Mouse (Mus musculus): ENCODE results near the gene Acot12. TPM values are rescaled to one million over a fixed set of nuclear protein-coding genes. Genes with fewer than 3 reads are reported as not detected.

The Acot12 gene
- total RNA-seq, 1 experiment: not detected

DNA sequence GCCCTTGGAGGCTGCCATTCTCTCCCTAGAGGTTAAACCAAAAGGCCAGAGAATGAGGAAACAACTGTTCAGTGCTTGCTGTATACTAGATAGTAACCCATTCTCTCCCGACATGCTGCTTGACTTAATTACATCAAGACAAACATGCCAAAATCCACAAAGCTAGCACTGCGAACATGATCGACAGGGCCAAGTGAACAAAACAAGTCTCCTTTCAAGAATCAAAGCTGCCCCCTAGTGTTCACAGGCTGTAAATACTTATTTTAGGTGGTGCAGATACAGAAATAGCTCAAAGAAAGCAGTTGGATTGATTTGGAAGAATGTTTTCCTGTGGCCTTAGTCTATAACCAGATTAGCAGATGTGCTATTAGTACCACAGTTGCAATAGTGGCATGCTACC is 44.3 kb upstream of the Acot12 start:
- Histone ChIP-seq H3K9ac (ENCODE audit: insufficient read depth, low read depth, low read length, poor library complexity, severe bottlenecking) (no peak overlapping the region), H3K4me1 (ENCODE audit: control insufficient read depth in 2 of 2, insufficient read depth in 2 of 2, low read length in 2 of 2, poor library complexity in 1 of 2) (no peaks in the 10 kb centered on the region), H3K36me3 (ENCODE audit: control insufficient read depth, insufficient read depth, low read length, poor library complexity, severe bottlenecking) (no peaks in the 10 kb centered on the region), H3K4me3 (ENCODE audit: insufficient read depth in 1 of 2, low read depth in 1 of 2, low read length in 2 of 2, poor library complexity in 1 of 2, severe bottlenecking in 1 of 2) (no peak overlapping the region), H3K27ac (ENCODE audit: insufficient read depth, low read depth, low read length, poor library complexity, severe bottlenecking) (no peak overlapping the region), H3K9me3 (ENCODE audit: control insufficient read depth, insufficient read depth, low read depth, low read length) (no peaks in the 10 kb centered on the region)
- DNase-seq (ENCODE audit: low read depth, low spot score): peak; percentile 47
- in situ Hi-C loops (cut with MboI; ENCODE audit: low sequenced_read_pairs in 2 of 2, unreplicated experiment in 2 of 2): no loop called here
- TF ChIP-seq MAFK (IDR thresholded peaks at IDR 0.05; ENCODE audit: insufficient read depth, low read depth, low read length): no peak
- TF ChIP-seq ZC3H11A (IDR thresholded peaks at IDR 0.05; ENCODE audit: borderline replicate concordance, low read depth, low read length): peak; percentile 62

DNA sequence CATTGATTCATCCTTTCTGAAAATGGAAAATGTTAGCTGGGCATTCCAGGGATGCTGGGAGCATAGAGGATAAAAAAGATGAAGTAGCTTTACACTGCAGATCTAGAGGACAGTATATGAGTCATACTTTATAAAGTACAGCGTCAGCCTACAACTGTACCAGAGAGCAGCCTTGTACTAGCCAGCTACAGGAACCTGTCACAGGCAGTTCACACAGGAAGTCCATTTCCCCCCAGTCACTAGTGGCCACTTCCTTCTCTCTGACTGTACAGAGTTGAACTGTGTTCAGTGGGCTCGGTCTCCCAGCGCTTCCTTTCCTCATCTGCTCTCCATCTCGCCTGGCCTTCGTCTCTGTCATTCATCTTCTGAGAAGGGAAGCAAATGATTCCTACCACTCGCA is 39.0 kb upstream of the Acot12 start:
- DNase-seq (ENCODE audit: low read depth, low spot score): no peak
- in situ Hi-C loops (cut with MboI; ENCODE audit: low sequenced_read_pairs in 2 of 2, unreplicated experiment in 2 of 2): no loop called here

DNA sequence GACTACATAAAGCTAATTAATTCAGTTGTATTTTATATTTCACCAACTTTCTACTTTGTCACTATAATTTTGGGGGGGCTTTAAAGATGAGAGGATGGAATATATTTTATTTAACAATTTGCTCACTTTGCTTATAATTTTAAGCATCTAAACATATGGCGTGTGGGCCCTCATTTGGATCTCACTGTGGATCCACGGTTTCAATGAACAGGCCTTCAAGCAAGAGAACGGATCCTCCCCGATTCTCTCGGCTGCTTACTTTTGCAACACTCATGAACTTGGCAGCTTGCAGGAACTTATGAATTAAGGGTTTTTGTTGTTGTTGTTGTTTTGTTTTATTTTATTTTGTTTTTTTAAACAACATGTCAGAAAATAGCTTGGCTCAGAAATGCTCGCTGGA is 21.8 kb upstream of the Acot12 start:
- H3K36me3 ChIP-seq (ENCODE audit: control insufficient read depth, insufficient read depth, low read length, poor library complexity, severe bottlenecking): no peaks in the 10 kb centered on the region
- no peak overlapping the region for H3K4me3 ChIP-seq (ENCODE audit: insufficient read depth in 1 of 2, low read depth in 1 of 2, low read length in 2 of 2, poor library complexity in 1 of 2, severe bottlenecking in 1 of 2)
- no peak for TF ChIP-seq MAFK (IDR thresholded peaks at IDR 0.05; ENCODE audit: insufficient read depth, low read depth, low read length)
- TF ChIP-seq CHD2 (IDR thresholded peaks at IDR 0.05; ENCODE audit: low read depth, low read length): no peak
- TF ChIP-seq ZC3H11A (IDR thresholded peaks at IDR 0.05; ENCODE audit: borderline replicate concordance, low read depth, low read length): no peak
- no peak for TF ChIP-seq HCFC1 (IDR thresholded peaks at IDR 0.05; ENCODE audit: borderline replicate concordance, insufficient read depth, low read length)
- no peak for TF ChIP-seq ZNF384 (IDR thresholded peaks at IDR 0.05; ENCODE audit: low read depth, low read length)
- no peak overlapping the region for H3K9ac ChIP-seq (ENCODE audit: insufficient read depth, low read depth, low read length, poor library complexity, severe bottlenecking)
- no peak overlapping the region for H3K27ac ChIP-seq (ENCODE audit: insufficient read depth, low read depth, low read length, poor library complexity, severe bottlenecking)
- H3K4me1 ChIP-seq (ENCODE audit: control insufficient read depth in 2 of 2, insufficient read depth in 2 of 2, low read length in 2 of 2, poor library complexity in 1 of 2): no peaks in the 10 kb centered on the region
- no peak for DNase-seq (ENCODE audit: low read depth, low spot score)
- in situ Hi-C loops (cut with MboI; ENCODE audit: low sequenced_read_pairs in 2 of 2, unreplicated experiment in 2 of 2): no loop called here
- H3K9me3 ChIP-seq (ENCODE audit: control insufficient read depth, insufficient read depth, low read depth, low read length): no peaks in the 10 kb centered on the region

More for the DNA sequence above, 39.0 kb upstream of the Acot12 start:
- Histone ChIP-seq H3K9me3 (ENCODE audit: control insufficient read depth, insufficient read depth, low read depth, low read length) (no peaks in the 10 kb centered on the region), H3K27ac (ENCODE audit: insufficient read depth, low read depth, low read length, poor library complexity, severe bottlenecking) (no peak overlapping the region), H3K9ac (ENCODE audit: insufficient read depth, low read depth, low read length, poor library complexity, severe bottlenecking) (no peak overlapping the region), H3K36me3 (ENCODE audit: control insufficient read depth, insufficient read depth, low read length, poor library complexity, severe bottlenecking) (no peaks in the 10 kb centered on the region), H3K4me1 (ENCODE audit: control insufficient read depth in 2 of 2, insufficient read depth in 2 of 2, low read length in 2 of 2, poor library complexity in 1 of 2) (no peaks in the 10 kb centered on the region), H3K4me3 (ENCODE audit: insufficient read depth in 1 of 2, low read depth in 1 of 2, low read length in 2 of 2, poor library complexity in 1 of 2, severe bottlenecking in 1 of 2) (no peak overlapping the region)
- no peak for TF ChIP-seq HCFC1 (IDR thresholded peaks at IDR 0.05; ENCODE audit: borderline replicate concordance, insufficient read depth, low read length)
- TF ChIP-seq MAFK (IDR thresholded peaks at IDR 0.05; ENCODE audit: insufficient read depth, low read depth, low read length): no peak
- TF ChIP-seq CHD2 (IDR thresholded peaks at IDR 0.05; ENCODE audit: low read depth, low read length): no peak
- TF ChIP-seq ZNF384 (IDR thresholded peaks at IDR 0.05; ENCODE audit: low read depth, low read length): no peak
- TF ChIP-seq ZC3H11A (IDR thresholded peaks at IDR 0.05; ENCODE audit: borderline replicate concordance, low read depth, low read length): no peak

DNA sequence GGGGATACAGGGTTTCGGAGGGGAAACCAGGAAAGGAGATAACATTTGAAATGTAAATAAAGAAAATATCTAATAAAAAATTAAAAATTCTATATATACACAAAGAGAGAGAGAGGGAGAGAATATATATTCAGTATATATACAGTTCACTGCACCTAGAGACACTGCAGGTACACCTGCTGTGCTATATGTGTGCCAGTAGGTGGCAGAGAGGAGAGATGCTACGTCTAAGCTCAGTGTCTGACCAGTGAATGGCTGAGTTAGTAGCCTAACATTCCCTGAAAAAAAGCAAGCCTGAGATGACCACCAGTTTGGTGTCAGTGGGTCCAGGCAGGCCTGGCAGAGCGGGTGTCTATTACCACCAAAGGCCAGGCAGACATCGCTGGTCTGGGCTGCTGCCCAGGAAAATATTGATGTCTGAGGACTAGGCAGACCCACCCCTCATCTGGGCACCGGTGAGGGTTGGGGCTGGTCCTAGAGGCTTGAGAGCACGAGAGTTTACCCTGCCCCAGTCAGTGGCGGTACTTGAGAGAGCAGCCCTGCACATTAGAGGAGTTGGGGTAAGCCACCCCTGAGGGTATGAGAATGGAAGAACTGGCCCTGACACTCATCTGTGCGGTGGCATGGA is 18.1 kb upstream of the Acot12 start:
- DNase-seq (ENCODE audit: low read depth, low spot score): peak; percentile 19

More for the DNA sequence above, 18.1 kb upstream of the Acot12 start:
- Histone ChIP-seq H3K27ac (ENCODE audit: insufficient read depth, low read depth, low read length, poor library complexity, severe bottlenecking) (no peak overlapping the region), H3K4me3 (ENCODE audit: insufficient read depth in 1 of 2, low read depth in 1 of 2, low read length in 2 of 2, poor library complexity in 1 of 2, severe bottlenecking in 1 of 2) (peak overlapping the region in 1 of 2 experiments; percentile 30; a peak in 1 of 4 replicates), H3K4me1 (ENCODE audit: control insufficient read depth in 2 of 2, insufficient read depth in 2 of 2, low read length in 2 of 2, poor library complexity in 1 of 2) (no peaks in the 10 kb centered on the region), H3K36me3 (ENCODE audit: control insufficient read depth, insufficient read depth, low read length, poor library complexity, severe bottlenecking) (no peaks in the 10 kb centered on the region), H3K9me3 (ENCODE audit: control insufficient read depth, insufficient read depth, low read depth, low read length) (no peaks in the 10 kb centered on the region), H3K9ac (ENCODE audit: insufficient read depth, low read depth, low read length, poor library complexity, severe bottlenecking) (no peak overlapping the region)
- no peak for TF ChIP-seq HCFC1 (IDR thresholded peaks at IDR 0.05; ENCODE audit: borderline replicate concordance, insufficient read depth, low read length)
- no peak for TF ChIP-seq CHD2 (IDR thresholded peaks at IDR 0.05; ENCODE audit: low read depth, low read length)
- peak; percentile 56; the same call in 1 of the 2 replicates for TF ChIP-seq ZC3H11A (IDR thresholded peaks at IDR 0.05; ENCODE audit: borderline replicate concordance, low read depth, low read length)
- no peak for TF ChIP-seq MAFK (IDR thresholded peaks at IDR 0.05; ENCODE audit: insufficient read depth, low read depth, low read length)
- no peak for TF ChIP-seq ZNF384 (IDR thresholded peaks at IDR 0.05; ENCODE audit: low read depth, low read length)
- in situ Hi-C loops (cut with MboI; ENCODE audit: low sequenced_read_pairs in 2 of 2, unreplicated experiment in 2 of 2): no loop called here

Measured in ES-E14 (cell line).